Mouse (Mus musculus): Measurements from ENCODE around the gene Bag6.
"Not testable (repeated sequence)": the region's sequence is repeated elsewhere in the genome, so short reads cannot be mapped to it uniquely, and the experiment has no call there.

Gene Bag6

DNA sequence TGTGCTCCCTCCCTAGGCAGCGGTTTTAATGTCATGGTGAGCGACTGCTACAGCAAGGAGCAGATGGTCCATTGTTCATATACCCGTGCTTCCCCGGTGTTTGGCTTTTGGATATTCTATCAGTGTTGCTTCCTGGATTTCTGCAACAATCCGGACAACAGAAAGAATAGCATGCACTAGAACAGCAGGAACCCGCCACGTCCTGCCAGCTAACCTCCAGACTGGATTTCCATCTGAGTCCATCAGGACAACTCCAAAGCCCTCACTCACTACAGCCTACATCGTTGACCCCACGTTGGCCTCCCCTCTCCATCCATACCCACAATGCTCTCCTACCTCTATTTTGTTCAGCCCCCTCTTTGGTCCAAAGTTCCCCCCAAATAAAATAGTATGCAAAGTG, 23.2 kb upstream of the Bag6 start:
- no peak for DNase-seq (ENCODE audit: inconsistent age in 2 of 2, low spot score in 1 of 2)

DNA sequence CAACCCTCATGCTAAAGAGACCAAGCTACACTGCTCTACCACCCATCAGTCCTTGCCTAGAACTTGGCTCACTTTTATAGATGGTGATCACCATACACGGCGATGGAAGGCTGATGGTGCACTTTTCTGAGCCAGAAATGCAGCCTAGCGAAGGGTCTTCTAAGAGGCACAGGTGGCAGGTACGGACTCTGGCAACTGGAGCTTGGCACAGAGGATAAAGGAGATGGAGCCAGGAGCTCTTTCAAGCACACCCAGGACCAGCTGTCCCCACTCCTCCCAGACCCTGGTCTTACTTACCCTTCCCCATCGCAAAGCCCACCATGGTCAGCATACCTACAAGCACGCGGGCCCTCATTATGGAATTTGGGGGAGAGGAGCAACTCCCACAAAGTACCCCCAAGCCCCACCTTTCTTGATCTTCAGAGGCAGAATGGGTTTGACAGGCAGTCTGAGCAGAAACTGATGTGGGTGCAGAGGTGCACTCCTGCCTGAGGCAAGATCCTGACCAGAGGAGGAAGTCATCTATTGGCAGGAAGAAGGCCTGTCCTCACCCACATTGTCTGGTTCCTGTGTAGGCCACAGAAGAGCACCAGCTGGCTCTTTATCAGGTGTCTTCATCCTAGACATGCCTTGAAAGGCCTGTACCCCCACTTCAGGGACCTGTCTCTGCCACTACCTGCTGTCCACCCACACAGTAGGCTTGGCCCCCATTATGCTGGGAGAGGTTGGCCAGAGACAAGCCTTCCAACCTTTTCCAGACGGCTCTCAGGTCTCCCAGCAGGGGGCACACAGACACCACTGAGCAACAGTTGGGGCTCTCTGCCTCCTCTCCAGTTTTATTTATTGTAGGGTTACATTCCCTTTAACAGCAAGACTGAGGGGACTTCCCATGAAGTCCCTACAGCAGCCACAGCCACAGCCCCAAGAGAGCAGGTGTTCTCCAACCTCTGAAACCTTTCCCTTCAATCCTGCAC, 19.6 kb upstream of the Bag6 start, which contains the start of gene Ly6g5b:
TSS of gene Ly6g5b (minus strand) at position 383 of the 974 bp plus-strand sequence.
- peak in 1 of 2 experiments; percentile 59 for DNase-seq (ENCODE audit: inconsistent age in 2 of 2, low spot score in 1 of 2)

- peak in 1 of 2 experiments; percentile 76 for DNase-seq (ENCODE audit: inconsistent age in 2 of 2, low spot score in 1 of 2)
Observed at GRCm38 (mm10) chr17:35120745-35121142, 14.2 kb upstream of the Bag6 start.

DNA sequence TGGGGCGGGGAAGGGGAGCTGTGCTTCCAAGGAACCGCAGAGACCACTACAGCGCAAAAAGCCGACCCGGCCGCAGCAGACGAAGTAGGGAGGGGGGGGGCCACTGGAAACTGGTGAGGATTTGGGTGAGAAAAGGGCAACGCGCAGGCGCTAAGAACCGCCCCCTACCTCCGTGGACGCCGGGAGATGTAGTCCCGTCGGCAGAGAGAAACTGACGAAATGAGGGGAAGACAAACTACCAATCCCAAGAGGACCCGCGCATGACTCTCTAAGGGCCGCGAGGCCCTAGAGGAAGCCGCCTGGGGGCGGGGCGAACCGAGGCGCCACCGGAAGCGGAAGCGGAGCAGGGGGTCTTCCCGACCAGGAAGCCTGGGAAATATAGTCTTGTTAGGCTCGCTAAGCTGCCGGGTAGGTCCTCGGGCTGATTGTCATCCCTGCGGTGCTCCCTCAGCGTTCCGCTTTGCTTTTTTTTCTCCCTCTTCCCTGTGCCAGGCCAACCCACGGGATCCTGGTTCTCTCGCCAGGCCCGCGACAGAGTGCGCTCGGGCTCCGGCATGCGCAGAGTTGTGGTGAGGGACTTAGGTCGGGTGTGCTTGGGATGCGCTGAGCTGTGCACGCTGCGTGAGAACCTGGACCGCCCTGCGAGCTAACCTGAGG, 13.7 kb upstream of the Bag6 start, which contains the start of gene Gpank1:
TSS of gene Gpank1 (plus strand) at position 313 of the 657 bp plus-strand sequence.
- DNase-seq (ENCODE audit: inconsistent age in 2 of 2, low spot score in 1 of 2): peak; percentile 99

GRCm38 (mm10) chr17:35121871-35122303, 13.1 kb upstream of the Bag6 start, which contains the start of gene Csnk2b:
Csnk2b (minus strand) TSS chr17:35122053.
- DNase-seq (ENCODE audit: inconsistent age in 2 of 2, low spot score in 1 of 2): peak; percentile 66 to 85

DNA sequence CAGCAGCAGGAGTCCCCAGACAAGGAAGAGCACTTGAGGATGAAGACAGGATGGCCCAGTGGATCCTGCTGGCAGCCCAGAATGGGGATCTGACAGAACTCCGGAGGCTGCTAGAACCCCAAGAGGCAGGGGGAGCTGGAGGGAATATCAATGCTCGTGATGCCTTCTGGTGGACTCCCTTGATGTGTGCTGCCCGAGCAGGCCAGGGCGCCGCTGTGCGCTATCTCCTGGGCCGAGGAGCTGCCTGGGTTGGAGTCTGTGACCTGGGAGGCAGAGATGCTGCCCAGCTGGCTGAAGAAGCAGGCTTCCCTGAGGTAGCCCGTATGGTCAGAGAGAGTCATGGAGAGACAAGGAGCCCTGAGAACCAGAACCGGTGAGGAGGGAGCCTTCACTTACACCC, 11.7 kb upstream of the Bag6 start:
- DNase-seq (ENCODE audit: inconsistent age in 2 of 2, low spot score in 1 of 2): not testable (repeated sequence)

DNA sequence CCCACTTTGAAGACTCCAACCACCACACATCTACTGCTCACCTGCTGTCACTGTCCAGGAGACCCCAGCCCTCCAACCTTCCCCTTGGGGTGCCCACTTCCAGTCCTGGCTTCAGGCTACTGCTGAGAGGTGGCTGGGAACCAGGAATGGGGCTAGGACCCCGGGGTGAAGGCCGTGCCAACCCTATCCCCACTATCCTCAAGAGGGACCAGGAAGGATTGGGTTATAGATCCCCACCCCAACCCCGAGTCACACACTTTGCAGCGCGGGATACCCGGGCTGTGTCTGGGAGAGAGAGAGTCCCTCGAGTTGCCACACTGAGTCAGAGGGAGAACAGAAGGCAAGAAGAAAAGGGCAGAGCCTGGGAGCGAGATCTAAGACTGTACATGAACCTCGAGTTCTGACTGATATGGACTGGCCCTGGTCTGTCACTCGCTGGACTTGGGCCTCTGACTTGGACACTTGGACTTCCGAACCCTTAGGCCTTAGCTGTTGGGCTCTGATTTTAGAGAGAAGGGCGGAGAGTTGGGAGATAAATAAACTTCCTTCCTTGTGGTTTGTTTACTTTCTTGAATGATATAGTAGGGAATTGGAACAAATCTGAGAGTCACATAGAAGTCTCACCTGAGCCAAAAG, 10.6 kb upstream of the Bag6 start:
- not testable (repeated sequence) for DNase-seq (ENCODE audit: inconsistent age in 2 of 2, low spot score in 1 of 2)

DNA sequence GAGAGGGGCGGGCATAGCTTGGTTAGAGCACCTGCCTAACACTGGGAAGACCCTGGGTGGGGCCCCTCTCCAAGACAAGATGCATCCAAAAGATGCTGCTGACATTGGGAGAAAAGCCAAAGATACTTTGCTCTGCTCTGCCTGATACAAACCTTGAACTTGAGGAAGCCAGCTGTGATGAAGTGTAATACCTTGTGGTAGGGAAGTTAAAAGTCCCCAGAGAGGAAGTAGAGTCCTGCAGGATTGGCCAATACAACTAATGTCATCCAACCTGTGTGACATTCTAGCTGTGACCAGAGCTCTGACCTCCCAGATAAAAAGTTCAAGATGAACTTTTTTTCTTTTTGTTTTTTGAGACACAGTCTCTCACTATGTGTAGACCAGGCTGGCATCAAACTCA, 9.9 kb upstream of the Bag6 start:
- DNase-seq (ENCODE audit: inconsistent age in 2 of 2, low spot score in 1 of 2): no peak

DNA sequence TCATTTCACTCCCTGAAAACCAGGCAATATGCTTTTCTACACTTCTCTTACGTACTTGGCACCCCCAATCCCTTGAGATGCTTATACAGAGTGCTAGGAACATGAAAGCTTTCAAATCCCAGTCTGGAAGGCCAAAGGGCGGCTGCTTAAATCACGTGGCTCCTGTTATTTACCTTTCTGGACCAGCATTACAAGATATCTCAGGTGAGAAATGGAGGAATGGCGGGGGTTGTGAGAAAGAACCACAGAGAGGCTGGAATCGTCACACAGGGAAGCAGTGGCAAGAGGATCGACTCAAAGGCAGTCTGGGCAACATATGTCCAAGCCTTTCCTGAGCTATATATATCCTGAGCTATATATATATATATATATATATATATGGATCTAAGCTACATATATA, 9.4 kb upstream of the Bag6 start:
- no peak for DNase-seq (ENCODE audit: inconsistent age in 2 of 2, low spot score in 1 of 2)

DNA sequence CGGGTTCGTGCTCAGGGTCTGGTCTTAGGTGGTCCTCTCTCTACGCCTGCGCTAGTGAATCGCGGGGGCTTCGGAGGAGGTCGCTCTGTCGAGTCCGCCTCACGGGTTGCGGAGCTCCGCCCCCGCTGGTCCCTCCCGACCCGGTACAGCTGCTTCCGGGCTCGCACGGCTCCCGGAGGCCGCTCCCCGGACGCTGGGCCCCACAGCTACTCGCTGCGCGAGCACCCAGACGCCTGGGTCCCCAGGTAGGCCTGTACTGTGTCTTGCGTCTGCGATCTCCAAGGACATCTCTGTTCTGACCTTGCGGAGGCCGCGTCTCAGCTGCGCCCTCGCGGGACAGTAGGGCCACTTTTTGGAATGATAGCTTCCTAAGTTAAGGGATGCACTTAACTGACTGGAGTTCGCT, 8.8 kb upstream of the Bag6 start, which contains the start of gene D17H6S53E:
TSS of gene D17H6S53E (plus strand) at position 168 of the 406 bp plus-strand sequence.
- DNase-seq (ENCODE audit: inconsistent age in 2 of 2, low spot score in 1 of 2): peak; percentile 86 to 94

- DNase-seq (ENCODE audit: inconsistent age in 2 of 2, low spot score in 1 of 2): peak in 1 of 2 experiments; percentile 64
Observed at GRCm38 (mm10) chr17:35127017-35127416, 8.0 kb upstream of the Bag6 start.

DNA sequence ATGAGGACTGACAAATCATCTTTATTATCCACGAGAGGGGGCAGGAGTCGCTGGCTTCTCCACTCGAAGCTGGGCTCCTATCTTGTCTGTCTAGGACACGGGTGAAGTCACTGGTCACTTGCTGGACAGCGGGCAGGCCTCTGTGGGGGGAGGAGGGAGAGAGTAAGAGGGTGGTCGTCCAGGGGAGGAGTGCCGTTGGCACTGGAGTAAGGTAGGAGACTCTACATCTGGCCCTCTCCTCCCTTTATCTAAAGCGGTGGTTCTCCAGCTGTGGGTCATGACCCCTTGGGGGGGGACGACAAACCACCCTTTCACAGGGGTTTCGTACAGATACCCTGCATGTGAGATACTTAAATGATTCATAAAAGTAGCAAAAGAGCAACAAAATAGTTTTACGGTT, 6.0 kb upstream of the Bag6 start:
- no peak for DNase-seq (ENCODE audit: inconsistent age in 2 of 2, low spot score in 1 of 2)

GRCm38 (mm10) chr17:35131038-35131437, 3.9 kb upstream of the Bag6 start:
- no peak for DNase-seq (ENCODE audit: inconsistent age in 2 of 2, low spot score in 1 of 2)

- no peak for DNase-seq (ENCODE audit: inconsistent age in 2 of 2, low spot score in 1 of 2)
Observed at GRCm38 (mm10) chr17:35131500-35132173, 3.3 kb upstream of the Bag6 start, which contains the start of gene Apom. Apom (minus strand) TSS chr17:35132050.

- DNase-seq (ENCODE audit: inconsistent age in 2 of 2, low spot score in 1 of 2): no peak
Observed at GRCm38 (mm10) chr17:35132174-35132560, 2.8 kb upstream of the Bag6 start.

- no peak for DNase-seq (ENCODE audit: inconsistent age in 2 of 2, low spot score in 1 of 2)
Observed at GRCm38 (mm10) chr17:35133517-35133916, 1.5 kb upstream of the Bag6 start.

- no peak for DNase-seq (ENCODE audit: inconsistent age in 2 of 2, low spot score in 1 of 2)
Observed at GRCm38 (mm10) chr17:35135591-35136320, 778 bp downstream of the Bag6 start.

GRCm38 (mm10) chr17:35139269-35139668, 4.3 kb downstream of the Bag6 start:
- DNase-seq (ENCODE audit: inconsistent age in 2 of 2, low spot score in 1 of 2): peak; percentile 62 to 73

- peak; percentile 55 to 66 for DNase-seq (ENCODE audit: inconsistent age in 2 of 2, low spot score in 1 of 2)
Observed at GRCm38 (mm10) chr17:35140490-35140996, 5.6 kb downstream of the Bag6 start.

DNA sequence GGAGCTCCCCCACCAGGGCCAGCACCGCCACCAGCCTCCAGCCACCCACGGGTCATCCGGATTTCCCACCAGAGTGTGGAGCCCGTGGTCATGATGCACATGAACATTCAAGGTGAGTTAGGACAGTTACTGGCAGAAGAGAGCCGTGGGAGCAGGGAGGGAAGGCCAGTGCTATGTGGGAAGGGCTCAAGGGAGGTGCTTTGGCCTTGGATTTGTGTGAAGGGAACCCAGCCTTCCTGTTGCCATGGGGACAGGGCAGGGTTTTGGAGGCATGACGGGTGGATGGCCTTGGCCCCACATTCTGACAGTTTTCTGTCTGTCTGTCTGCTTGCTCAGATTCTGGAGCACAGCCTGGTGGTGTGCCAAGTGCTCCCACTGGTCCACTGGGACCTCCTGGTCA, 7.0 kb downstream of the Bag6 start:
- DNase-seq (ENCODE audit: inconsistent age in 2 of 2, low spot score in 1 of 2): peak; percentile 94 to 96
